Comparison of ENCODE assay signal across 8 mouse cellular contexts in genomic region chrX:150510631-150511030, GRCm38 (mm10). TPM values are rescaled to one million over a fixed set of nuclear protein-coding genes. Genes with fewer than 3 reads are reported as not detected.
A peak's percentile ranks its signal among the peaks of the same experiment; 100 is the strongest.
DNase-seq lines count a peak whose midpoint lies in the region; ATAC-seq and TF ChIP-seq lines count a peak whose summit lies in the region.

No protein-coding gene starts in this region.

- POLR2A ChIA-PET in Patski (lab: Charles Lee) = interaction anchor here (0.6 kb wide), 1 partner anchor 460 kb away, joined by 6 read pairs; no protein-coding TSS in a partner anchor

- no peak for ATAC-seq in Patski
- peak; percentile 79 for ATAC-seq in erythroid progenitor cell, adult 5-6 weeks (replicated peaks; ENCODE audit: low FRiP score, poor library complexity, severe bottlenecking)
- peak; percentile 68; the same call in 1 of the 2 replicates for ATAC-seq in megakaryocyte-erythroid progenitor cell, adult 5-6 weeks (replicated peaks; ENCODE audit: low FRiP score, low TSS enrichment, poor library complexity, severe bottlenecking)

- no peak overlapping the region for H3K4me3 ChIP-seq in kidney, adult 2 months (ENCODE audit: insufficient read depth, low read depth, low read length)

- 49% methylated on average over 4 of the region's 4 CpGs for WGBS in kidney, adult 2 months

- no peak for TF ChIP-seq POLR2A in kidney, adult 2 months (IDR thresholded peaks at IDR 0.05; ENCODE audit: low read depth, low read length)

- TF ChIP-seq CTCF in kidney, adult 2 months (conservative IDR thresholded peaks at IDR 0.05; ENCODE audit: insufficient read depth, insufficient read length, low read depth, low read length) = 0 out of 2 replicates have a peak, but pooled peaks have one; percentile 18
- TF ChIP-seq CTCF in Patski (IDR thresholded peaks at IDR 0.05) = peak; percentile 58

- H3K27ac ChIP-seq in kidney, adult 2 months (ENCODE audit: insufficient read depth, low read depth, low read length) = no peak overlapping the region

- in situ Hi-C loops in Patski (cut with MboI; ENCODE audit: low pct_unique_long_range_greater_than_20kb) = loop anchor here (10.0 to 25.0 kb wide), 2 partner anchors 452 to 594 kb away; no protein-coding TSS in a partner anchor

- CTCF ChIA-PET in Patski (lab: Charles Lee) = interaction anchor here (0.6 kb wide), 1 partner anchor 134 kb away, joined by 3 read pairs; no protein-coding TSS in a partner anchor

- peak; percentile 65 for DNase-seq in kidney, adult 2 months
- DNase-seq in kidney, adult 11 months = no peak
- peak; percentile 80 for DNase-seq in CD4-positive, CD25-positive, alpha-beta regulatory T cell, adult 2 months (ENCODE audit: low read depth, low spot score)
- peak; percentile 7 for DNase-seq in Patski (ENCODE audit: low read depth, low spot score)
- DNase-seq in testis, postnatal 10 days (ENCODE audit: low spot score) = no peak
- DNase-seq in right cerebral cortex, postnatal 14 days = no peak

- no peaks in the 10 kb centered on the region for H3K27me3 ChIP-seq in kidney, adult 2 months (replicated peaks; ENCODE audit: control insufficient read depth, insufficient read depth, low read length)
- peaks cover 6% of the 10 kb centered on the region for H3K27me3 ChIP-seq in Patski

- no peaks in the 10 kb centered on the region for H3K36me3 ChIP-seq in kidney, adult 2 months (ENCODE audit: control insufficient read depth, insufficient read depth, low read length)

- H3K4me1 ChIP-seq in kidney, adult 2 months (ENCODE audit: control insufficient read depth, insufficient read depth, low read length) = no peaks in the 10 kb centered on the region

RNA-seq across cellular contexts. Expression of gene Alas2, which starts 36.5 kb away (rescaled TPM):
- polyA plus RNA-seq in kidney, adult 2 months (2012; rRNA removed) = 20.2 and 24.9 TPM in 2 replicates
- polyA plus RNA-seq in Patski (2021) = 0.47 TPM
- 2,632 and 2,832 TPM in 2 replicates for total RNA-seq in erythroid progenitor cell, adult 5-6 weeks (2015; ENCODE audit: low replicate concordance)
- total RNA-seq in erythroid progenitor cell, adult 5-6 weeks (2017; ENCODE audit: low replicate concordance) = 1,921 and 2,180 TPM in 2 replicates
- 2.1 TPM in 1 of 2 replicates, not detected in the other for total RNA-seq in megakaryocyte-erythroid progenitor cell, adult 5-6 weeks (2014; fragmentation: Nextera tagmentation)
- total RNA-seq in megakaryocyte-erythroid progenitor cell, adult 5-6 weeks (2017) = 0.23 and 4.6 TPM in 2 replicates

RNA-seq across cellular contexts. Expression of gene Tmem29, which starts 51.7 kb away (rescaled TPM):
- 4.8 and 8.1 TPM in 2 replicates for polyA plus RNA-seq in kidney, adult 2 months (2012; rRNA removed)
- 37.9 TPM for polyA plus RNA-seq in Patski (2021)
- 7.9 and 17.6 TPM in 2 replicates for total RNA-seq in erythroid progenitor cell, adult 5-6 weeks (2015; ENCODE audit: low replicate concordance)
- total RNA-seq in erythroid progenitor cell, adult 5-6 weeks (2017; ENCODE audit: low replicate concordance) = 10.3 and 28.1 TPM in 2 replicates
- 21.0 and 23.4 TPM in 2 replicates for total RNA-seq in megakaryocyte-erythroid progenitor cell, adult 5-6 weeks (2014; fragmentation: Nextera tagmentation)
- total RNA-seq in megakaryocyte-erythroid progenitor cell, adult 5-6 weeks (2017) = 18.8 and 24.6 TPM in 2 replicates

Comparison
In these comparisons a context has a peak if more than half of its experiments do, and no peak if none do; other contexts are left out.
1. DNase-seq: peak in kidney, adult 2 months (single experiment), CD4-positive, CD25-positive, alpha-beta regulatory T cell, adult 2 months (single experiment) and Patski (single experiment); none in kidney, adult 11 months (single experiment), testis, postnatal 10 days (single experiment) and right cerebral cortex, postnatal 14 days (single experiment).
2. RNA of gene Alas2, which starts 36.5 kb away (total RNA-seq): 1,921 to 2,832 TPM in erythroid progenitor cell, adult 5-6 weeks; 0.23 to 4.6 TPM in megakaryocyte-erythroid progenitor cell, adult 5-6 weeks; every median in the first group is over 100 times any median in the second.